Mouse (Mus musculus) ES-Bruce4 (cell line): Measurements from ENCODE around the gene Rimklb.

Experiments used
- CTCF ChIP-seq: IDR thresholded peaks from one replicate; pipeline ENCODE4 v1.8.1; 2011; ENCODE audit warnings: low read depth, low read length
- EP300 ChIP-seq: IDR thresholded peaks from 2 replicates; pipeline ENCODE4 v1.6.1; 2011; ENCODE audit warnings: low read depth, low read length; ENCODE audit not compliant: insufficient read depth
- POLR2A ChIP-seq: IDR thresholded peaks from one replicate; pipeline ENCODE4 v1.8.1; 2011; ENCODE audit warnings: low read length; ENCODE audit not compliant: insufficient read depth

DNA sequence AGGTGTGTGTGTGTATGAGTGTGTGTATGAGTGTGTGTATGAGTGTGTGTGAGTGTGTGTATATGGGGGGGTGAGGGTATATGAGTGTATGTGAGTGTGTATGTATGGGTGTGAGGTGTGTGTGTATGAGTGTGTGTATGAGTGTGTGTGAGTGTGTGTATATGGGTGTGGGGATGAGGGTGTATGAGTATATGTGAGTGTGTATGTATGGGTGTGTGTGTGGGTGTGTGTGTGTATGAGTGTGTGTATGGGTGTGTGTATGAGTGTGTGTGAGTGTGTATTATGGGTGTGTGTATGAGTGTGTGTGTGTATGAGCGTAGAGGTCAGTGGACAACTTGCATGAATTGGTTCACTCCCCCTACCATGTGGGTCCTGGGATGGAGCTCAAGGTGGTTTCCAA lies 46.1 kb upstream of the Rimklb start:
- no peak for TF ChIP-seq POLR2A
- TF ChIP-seq CTCF, result no peak
- no peak for TF ChIP-seq EP300
